Mouse (Mus musculus): ENCODE measurements around the gene Prss35. TPM values are rescaled to one million over a fixed set of nuclear protein-coding genes. Genes with fewer than 3 reads are reported as not detected.

Prss35 gene
- polyA plus RNA-seq, 1 experiment: not detected

DNA sequence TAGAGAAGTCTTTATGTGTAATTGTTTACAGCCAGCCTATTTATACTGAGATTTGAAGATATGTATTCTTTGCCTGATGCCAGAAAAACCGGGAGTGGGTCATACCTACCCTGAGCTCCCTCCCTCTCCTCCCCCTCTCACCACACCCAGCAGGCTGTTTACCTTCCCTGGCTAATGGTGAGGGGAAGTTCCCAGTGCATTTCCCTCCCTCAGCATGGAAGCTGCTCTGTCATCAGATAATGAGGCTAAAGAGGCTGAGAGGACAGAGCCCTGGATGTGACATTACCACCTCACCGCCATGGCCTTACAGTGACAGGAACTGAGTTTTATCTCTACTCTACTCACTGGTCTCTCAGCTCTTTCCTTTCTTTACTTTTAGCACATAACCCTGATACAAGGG is 41.6 kb upstream of the Prss35 start:
- no peak overlapping the region for H3K4me3 ChIP-seq (ENCODE audit: low read depth, low read length)
- H3K36me3 ChIP-seq (ENCODE audit: control insufficient read depth, insufficient read depth, low read length): no peaks in the 10 kb centered on the region
- WGBS: 22% methylated on average over 2 of the region's 2 CpGs
- no peaks in the 10 kb centered on the region for H3K27me3 ChIP-seq (ENCODE audit: control insufficient read depth, insufficient read depth, low read length)
- H3K27ac ChIP-seq (ENCODE audit: insufficient read depth, low read depth, low read length): no peak overlapping the region
- TF ChIP-seq CTCF (IDR thresholded peaks at IDR 0.05; ENCODE audit: extremely low read depth, insufficient read length, insufficient replicate concordance, low read depth, low read length) (no peak), POLR2A (IDR thresholded peaks at IDR 0.05; ENCODE audit: low read depth, low read length) (no peak)
- H3K4me1 ChIP-seq (ENCODE audit: control insufficient read depth, insufficient read depth, insufficient read length, low read length): peaks cover 3% of the 10 kb centered on the region; the same call in 1 of the 2 replicates

DNA sequence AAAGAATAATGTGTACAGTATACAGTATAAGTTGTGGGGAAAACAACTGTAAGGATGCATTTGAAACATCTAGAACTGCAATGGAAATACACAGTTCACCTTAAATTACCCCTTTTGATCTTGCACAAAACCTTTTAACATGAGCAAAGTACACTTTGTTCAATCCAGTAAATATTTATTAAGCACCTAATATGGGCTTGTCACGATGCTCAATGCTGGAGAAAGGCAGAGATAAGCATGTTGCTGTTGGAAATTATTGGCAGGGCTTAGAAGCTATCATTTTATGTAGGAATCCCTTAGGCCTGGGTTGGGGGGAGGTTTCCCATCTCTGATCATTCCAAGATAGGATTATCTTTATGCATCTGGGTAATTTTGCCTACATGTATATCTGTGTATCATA is 36.0 kb upstream of the Prss35 start:
- TF ChIP-seq POLR2A (IDR thresholded peaks at IDR 0.05; ENCODE audit: low read depth, low read length) (no peak), CTCF (IDR thresholded peaks at IDR 0.05; ENCODE audit: extremely low read depth, insufficient read length, insufficient replicate concordance, low read depth, low read length) (no peak)
- no peak overlapping the region for H3K4me3 ChIP-seq (ENCODE audit: low read depth, low read length)
- no peaks in the 10 kb centered on the region for H3K36me3 ChIP-seq (ENCODE audit: control insufficient read depth, insufficient read depth, low read length)
- WGBS: 17% methylated on average over 1 of the region's 1 CpGs
- H3K27me3 ChIP-seq (ENCODE audit: control insufficient read depth, insufficient read depth, low read length): no peaks in the 10 kb centered on the region; the same call in 1 of the 2 replicates
- no peaks in the 10 kb centered on the region for H3K4me1 ChIP-seq (ENCODE audit: control insufficient read depth, insufficient read depth, insufficient read length, low read length)
- no peak overlapping the region for H3K27ac ChIP-seq (ENCODE audit: insufficient read depth, low read depth, low read length)

DNA sequence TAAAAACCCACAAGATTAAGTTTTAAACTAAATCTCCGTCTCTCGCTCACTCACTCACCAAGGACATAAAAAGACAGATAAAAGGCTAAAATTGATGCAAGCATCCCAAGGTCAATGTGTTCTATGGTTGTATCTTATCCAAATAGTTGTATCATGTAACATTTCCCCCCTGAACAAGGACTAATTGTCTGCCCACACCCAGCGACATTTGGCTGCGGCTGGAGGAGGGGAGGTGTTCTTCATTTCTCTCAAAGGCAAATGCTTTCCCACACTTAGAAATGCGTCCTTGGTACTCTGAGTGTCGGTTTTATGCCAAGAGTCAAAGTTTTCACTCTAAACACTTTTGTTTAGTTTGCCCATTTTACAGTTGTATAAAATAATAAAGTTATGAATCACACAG is 34.5 kb upstream of the Prss35 start:
- Histone ChIP-seq H3K4me3 (ENCODE audit: low read depth, low read length) (no peak overlapping the region), H3K27me3 (ENCODE audit: control insufficient read depth, insufficient read depth, low read length) (no peaks in the 10 kb centered on the region; the same call in 1 of the 2 replicates), H3K27ac (ENCODE audit: insufficient read depth, low read depth, low read length) (no peak overlapping the region), H3K36me3 (ENCODE audit: control insufficient read depth, insufficient read depth, low read length) (no peaks in the 10 kb centered on the region), H3K4me1 (ENCODE audit: control insufficient read depth, insufficient read depth, insufficient read length, low read length) (no peaks in the 10 kb centered on the region)
- TF ChIP-seq POLR2A (IDR thresholded peaks at IDR 0.05; ENCODE audit: low read depth, low read length): no peak
- TF ChIP-seq CTCF (IDR thresholded peaks at IDR 0.05; ENCODE audit: extremely low read depth, insufficient read length, insufficient replicate concordance, low read depth, low read length): no peak
- WGBS: 66% methylated on average over 6 of the region's 6 CpGs

DNA sequence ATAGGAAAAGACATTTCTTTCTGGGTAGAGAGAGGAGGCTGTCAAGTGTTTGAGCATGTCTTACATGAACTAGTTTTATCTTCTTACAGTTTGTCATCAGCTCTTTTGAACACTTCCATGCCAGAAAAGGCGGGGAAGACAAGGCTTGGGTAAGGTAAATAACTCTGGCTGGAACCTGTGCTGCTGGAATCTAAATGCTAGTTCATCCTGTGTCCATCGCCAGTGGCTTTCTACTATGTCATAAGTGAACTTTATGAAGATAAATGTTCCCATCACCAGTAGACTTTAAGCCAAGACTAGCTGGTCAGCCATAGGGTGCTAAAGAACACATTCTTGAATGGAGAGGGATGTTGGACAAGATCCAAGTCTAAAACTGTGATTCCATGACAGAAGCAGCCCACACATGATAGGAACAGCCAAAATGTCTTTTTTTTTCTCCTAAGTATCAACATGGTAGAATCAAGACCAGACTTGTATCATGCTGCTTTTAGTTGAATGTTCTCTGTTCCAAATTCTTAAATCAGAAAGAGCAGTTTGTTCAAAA is 33.3 kb upstream of the Prss35 start:
- Histone ChIP-seq H3K27ac (ENCODE audit: insufficient read depth, low read depth, low read length) (no peak overlapping the region), H3K36me3 (ENCODE audit: control insufficient read depth, insufficient read depth, low read length) (no peaks in the 10 kb centered on the region), H3K4me1 (ENCODE audit: control insufficient read depth, insufficient read depth, insufficient read length, low read length) (no peaks in the 10 kb centered on the region), H3K27me3 (ENCODE audit: control insufficient read depth, insufficient read depth, low read length) (no peaks in the 10 kb centered on the region; the same call in 1 of the 2 replicates), H3K4me3 (ENCODE audit: low read depth, low read length) (no peak overlapping the region)
- no peak for TF ChIP-seq POLR2A (IDR thresholded peaks at IDR 0.05; ENCODE audit: low read depth, low read length)
- TF ChIP-seq CTCF (IDR thresholded peaks at IDR 0.05; ENCODE audit: extremely low read depth, insufficient read length, insufficient replicate concordance, low read depth, low read length): no peak
- WGBS: 76% methylated on average over 2 of the region's 2 CpGs

DNA sequence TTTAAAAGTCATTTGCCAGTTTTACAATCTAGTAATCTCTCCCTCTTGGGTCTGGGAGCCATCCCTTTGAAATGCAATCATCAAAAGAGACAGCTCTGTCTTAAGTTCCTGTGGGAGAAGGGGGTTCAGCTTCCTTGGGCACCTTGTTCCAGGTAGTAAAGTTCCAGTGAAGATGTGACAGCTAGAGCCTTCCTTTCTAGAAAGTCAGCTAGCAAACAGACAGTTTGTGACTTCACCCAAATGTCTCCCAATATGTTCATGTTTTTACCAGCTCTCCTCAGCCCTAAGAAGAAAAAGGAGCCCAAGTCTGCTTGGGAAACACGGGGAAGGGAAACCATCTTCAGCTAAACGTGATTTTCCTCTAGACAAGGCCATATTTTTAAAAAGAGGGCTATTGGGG is 30.8 kb upstream of the Prss35 start:
- Histone ChIP-seq H3K4me1 (ENCODE audit: control insufficient read depth, insufficient read depth, insufficient read length, low read length) (no peaks in the 10 kb centered on the region), H3K36me3 (ENCODE audit: control insufficient read depth, insufficient read depth, low read length) (no peaks in the 10 kb centered on the region), H3K27ac (ENCODE audit: insufficient read depth, low read depth, low read length) (no peak overlapping the region), H3K4me3 (ENCODE audit: low read depth, low read length) (no peak overlapping the region), H3K27me3 (ENCODE audit: control insufficient read depth, insufficient read depth, low read length) (no peaks in the 10 kb centered on the region; the same call in 1 of the 2 replicates)
- WGBS: 73% methylated on average over 2 of the region's 2 CpGs
- TF ChIP-seq POLR2A (IDR thresholded peaks at IDR 0.05; ENCODE audit: low read depth, low read length) (no peak), CTCF (IDR thresholded peaks at IDR 0.05; ENCODE audit: extremely low read depth, insufficient read length, insufficient replicate concordance, low read depth, low read length) (no peak)

DNA sequence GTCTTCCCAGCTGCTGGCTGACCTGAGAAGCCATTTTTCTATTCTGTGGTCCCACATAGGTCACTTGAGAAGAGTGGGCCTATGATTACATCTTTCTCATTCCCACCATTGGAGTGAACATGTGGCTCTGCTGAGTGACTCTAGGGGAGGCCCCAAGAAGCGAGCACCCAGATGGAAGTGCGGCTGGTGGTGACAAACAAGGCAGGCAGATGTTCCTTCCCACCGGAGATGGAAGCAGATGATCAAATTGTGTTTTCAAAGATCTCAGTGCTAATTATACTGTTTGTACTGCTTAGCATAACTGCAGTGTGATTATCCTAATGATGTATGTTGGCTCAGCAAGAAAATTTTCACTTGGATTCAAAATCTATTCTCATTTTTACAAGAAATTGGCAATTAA is 29.4 kb upstream of the Prss35 start:
- H3K27ac ChIP-seq (ENCODE audit: insufficient read depth, low read depth, low read length): no peak overlapping the region
- no peaks in the 10 kb centered on the region; the same call in 1 of the 2 replicates for H3K27me3 ChIP-seq (ENCODE audit: control insufficient read depth, insufficient read depth, low read length)
- TF ChIP-seq POLR2A (IDR thresholded peaks at IDR 0.05; ENCODE audit: low read depth, low read length) (no peak), CTCF (IDR thresholded peaks at IDR 0.05; ENCODE audit: extremely low read depth, insufficient read length, insufficient replicate concordance, low read depth, low read length) (no peak)
- H3K4me1 ChIP-seq (ENCODE audit: control insufficient read depth, insufficient read depth, insufficient read length, low read length): no peaks in the 10 kb centered on the region
- no peak overlapping the region for H3K4me3 ChIP-seq (ENCODE audit: low read depth, low read length)
- no peaks in the 10 kb centered on the region for H3K36me3 ChIP-seq (ENCODE audit: control insufficient read depth, insufficient read depth, low read length)
- 96% methylated on average over 3 of the region's 3 CpGs for WGBS

DNA sequence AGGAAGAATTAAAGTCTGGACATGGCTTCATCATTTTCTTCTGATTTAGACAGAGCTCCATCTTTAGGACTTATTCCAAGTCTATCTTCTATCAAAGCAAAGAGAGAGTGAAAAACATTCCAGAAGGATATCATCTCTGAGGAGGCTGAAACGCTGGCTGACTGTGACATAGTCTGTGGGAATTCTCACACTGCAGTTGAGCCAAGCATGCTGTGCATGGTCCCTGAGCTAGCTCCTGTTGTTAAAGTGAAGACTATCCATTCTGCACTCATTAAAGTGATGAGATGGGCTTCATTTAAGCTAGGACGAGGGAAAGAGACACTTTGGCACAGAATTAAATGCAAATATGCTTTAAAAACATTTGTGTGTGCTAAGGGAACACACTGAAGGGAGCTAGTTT is 26.9 kb upstream of the Prss35 start:
- Histone ChIP-seq H3K27ac (ENCODE audit: insufficient read depth, low read depth, low read length) (no peak overlapping the region), H3K4me3 (ENCODE audit: low read depth, low read length) (no peak overlapping the region), H3K27me3 (ENCODE audit: control insufficient read depth, insufficient read depth, low read length) (no peaks in the 10 kb centered on the region; the same call in 1 of the 2 replicates), H3K36me3 (ENCODE audit: control insufficient read depth, insufficient read depth, low read length) (no peaks in the 10 kb centered on the region), H3K4me1 (ENCODE audit: control insufficient read depth, insufficient read depth, insufficient read length, low read length) (no peaks in the 10 kb centered on the region)
- WGBS: 53% methylated on average over 2 of the region's 2 CpGs
- no peak for TF ChIP-seq POLR2A (IDR thresholded peaks at IDR 0.05; ENCODE audit: low read depth, low read length)
- no peak for TF ChIP-seq CTCF (IDR thresholded peaks at IDR 0.05; ENCODE audit: extremely low read depth, insufficient read length, insufficient replicate concordance, low read depth, low read length)
